Mouse (Mus musculus) liver, postnatal 0 days (tissue): ENCODE measurements at regions not wholly inside any gene's neighbourhood (a gene's known extent, or its start where the extent isn't known, plus 50 kb on each side); places are given as distances from the start of the nearest gene placed in this dataset.

Experiments used
- ATAC-seq: fragments of 200-750 bp; cut with Nextera tagmentation; 2 replicates; pipeline ENCODE4 v1.8.0; 2017; ENCODE audit warnings: mild to moderate bottlenecking, moderate library complexity
- DNase-seq: peaks from one replicate; pipeline ENCODE4 v3.0.0-alpha.2; 2016
- H3K27ac ChIP-seq: fragments of 300-500 bp; sonication (generic); 2 replicates; pipeline ENCODE4 v1.5.1; 2014; ENCODE audit warnings: antibody characterized with exemption, moderate library complexity, mild to moderate bottlenecking, low read depth
- H3K27me3 ChIP-seq: fragments of 300-500 bp; sonication (generic); 2 replicates; pipeline ENCODE4 v1.6.1; 2014; ENCODE audit warnings: low read length, control low read depth, mixed read lengths; ENCODE audit not compliant: insufficient read depth
- H3K36me3 ChIP-seq: fragments of 300-500 bp; sonication (generic); replicated peaks from 2 replicates; pipeline ENCODE4 v1.6.1; 2014; ENCODE audit warnings: mild to moderate bottlenecking, control low read depth, low read length, moderate library complexity, mixed read lengths; ENCODE audit not compliant: insufficient read depth
- H3K4me1 ChIP-seq: fragments of 300-500 bp; sonication (generic); 2 replicates; pipeline ENCODE4 v1.6.1; 2014; ENCODE audit warnings: antibody characterized with exemption, mild to moderate bottlenecking, control low read depth; ENCODE audit not compliant: insufficient read depth
- H3K4me2 ChIP-seq: fragments of 300-500 bp; sonication (generic); 2 replicates; pipeline ENCODE4 v1.6.1; 2014; ENCODE audit warnings: low read depth, mild to moderate bottlenecking, low read length, moderate library complexity, mixed read lengths
- H3K4me3 ChIP-seq: fragments of 300-500 bp; sonication (generic); 2 replicates; pipeline ENCODE4 v1.5.1; 2014; ENCODE audit warnings: low read depth, low read length
- H3K9ac ChIP-seq: fragments of 300-500 bp; sonication (generic); replicated peaks from 2 replicates; pipeline ENCODE4 v1.6.1; 2014; ENCODE audit warnings: mild to moderate bottlenecking, moderate library complexity
- H3K9me3 ChIP-seq: fragments of 300-500 bp; sonication (generic); 2 replicates; pipeline ENCODE4 v1.6.1; 2016; ENCODE audit warnings: mild to moderate bottlenecking, control low read depth, low read length, mixed read lengths
- CTCF ChIP-seq: sonication (generic); IDR thresholded peaks from 2 replicates; pipeline ENCODE4 v1.5.1; 2016; ENCODE audit warnings: antibody characterized with exemption, low read depth
- EP300 ChIP-seq: IDR thresholded peaks from 2 replicates; pipeline ENCODE4 v1.6.1; 2016; ENCODE audit warnings: antibody characterized with exemption, low read depth, mild to moderate bottlenecking
- WGBS: fragments of 180-500 bp; shearing (Covaris S2); extraction: QIAGEN DNeasy Blood & Tissue Kit; methylation state at CpG from one replicate; pipeline ENCODE4 v1.1.7; 2014; ENCODE audit not compliant: insufficient replicate concordance; 5-methylcytosine and 5-hydroxymethylcytosine counted together

DNA sequence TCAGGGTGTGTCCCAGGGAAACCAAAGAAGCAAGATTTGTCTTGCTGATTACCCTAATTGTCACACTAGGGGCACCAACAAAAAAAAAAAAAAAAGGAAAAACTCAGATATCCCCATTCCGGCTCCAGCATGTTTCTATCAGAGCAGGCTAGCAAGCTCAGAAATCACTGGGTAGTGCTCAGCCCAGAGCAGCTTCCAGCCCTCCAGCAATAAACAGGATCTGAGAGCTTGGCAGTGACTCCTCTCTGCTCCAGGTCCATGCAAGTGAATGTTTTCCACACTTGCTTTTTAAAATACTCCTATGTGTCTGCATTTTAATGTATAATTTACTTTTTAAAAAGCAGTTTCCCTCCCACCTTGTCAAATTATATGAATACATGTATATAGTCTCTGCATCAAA, 290.8 kb downstream of the Car8 start:
- Histone ChIP-seq H3K4me1 (no peaks in the 10 kb centered on the region), H3K9ac (no peak overlapping the region), H3K4me2 (no peak overlapping the region), H3K4me3 (no peak overlapping the region), H3K27ac (no peak overlapping the region), H3K27me3 (no peaks in the 10 kb centered on the region), H3K9me3 (no peaks in the 10 kb centered on the region), H3K36me3 (no peaks in the 10 kb centered on the region)
- DNase-seq, result no peak
- TF ChIP-seq CTCF (no peak), EP300 (no peak)
- 80% methylated on average over 1 of the region's 1 CpGs for WGBS
- ATAC-seq, result no peak

- Histone ChIP-seq H3K9me3 (no peaks in the 10 kb centered on the region), H3K9ac (no peak overlapping the region), H3K4me3 (no peak overlapping the region), H3K4me2 (no peak overlapping the region), H3K27me3 (no peaks in the 10 kb centered on the region), H3K27ac (no peak overlapping the region), H3K4me1 (no peaks in the 10 kb centered on the region), H3K36me3 (no peaks in the 10 kb centered on the region)
- DNase-seq, result no peak
- WGBS, result 56% methylated on average over 2 of the region's 2 CpGs
- no peak for ATAC-seq
- TF ChIP-seq EP300 (no peak), CTCF (no peak)
Measured at GRCm38 (mm10) chr4:7921503-7921902, 317.3 kb downstream of the Car8 start.

DNA sequence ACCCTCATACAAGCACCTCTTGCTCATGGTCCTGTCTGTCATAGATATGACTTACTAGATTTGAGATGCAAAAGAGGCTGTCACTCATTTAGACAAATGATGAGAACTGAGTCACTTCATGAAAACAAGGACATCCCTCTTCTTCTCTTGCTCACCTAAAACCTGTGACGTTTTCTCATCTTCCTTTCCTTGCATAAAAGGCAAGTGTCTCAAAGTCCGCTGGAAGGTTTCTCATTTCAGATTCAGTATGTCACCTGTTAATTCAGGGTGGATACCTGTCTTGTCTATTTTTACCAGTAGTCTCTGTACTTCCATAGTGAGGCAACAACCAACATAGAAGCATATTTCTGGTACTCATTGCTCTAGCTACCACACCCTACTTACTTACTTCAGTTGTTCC, 325.6 kb downstream of the Car8 start:
- Histone ChIP-seq H3K27me3 (no peaks in the 10 kb centered on the region), H3K4me3 (no peak overlapping the region), H3K4me2 (no peak overlapping the region), H3K36me3 (no peaks in the 10 kb centered on the region), H3K27ac (no peak overlapping the region), H3K9me3 (no peaks in the 10 kb centered on the region), H3K9ac (no peak overlapping the region), H3K4me1 (no peaks in the 10 kb centered on the region)
- ATAC-seq (no peak), DNase-seq (no peak)
- TF ChIP-seq EP300 (no peak), CTCF (no peak)
- 74% methylated on average over 2 of the region's 2 CpGs for WGBS

DNA sequence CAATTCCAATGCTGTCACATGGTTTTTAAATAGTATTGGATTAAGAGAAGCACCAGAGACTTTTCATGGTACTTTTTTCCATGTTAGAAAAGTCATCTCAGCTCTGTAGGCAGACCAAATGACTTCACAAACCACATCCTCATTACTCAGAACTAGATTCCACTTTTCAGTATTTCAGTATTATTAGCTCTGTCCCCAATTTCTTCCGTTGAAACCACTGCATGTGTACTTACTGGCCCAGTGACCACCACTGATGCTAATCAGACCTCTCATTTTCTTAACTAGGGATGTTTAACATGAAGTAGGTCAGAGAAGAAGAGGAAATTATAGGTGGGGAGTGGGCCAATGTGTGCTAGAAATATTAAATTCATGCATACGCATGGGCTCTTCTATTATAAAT, 326.2 kb downstream of the Car8 start:
- TF ChIP-seq CTCF (no peak), EP300 (no peak)
- H3K9ac ChIP-seq, result no peak overlapping the region
- H3K4me3 ChIP-seq, result no peak overlapping the region
- 61% methylated on average over 2 of the region's 2 CpGs for WGBS
- ATAC-seq (no peak), DNase-seq (no peak)
- no peaks in the 10 kb centered on the region for H3K27me3 ChIP-seq
- H3K4me1 ChIP-seq, result no peaks in the 10 kb centered on the region
- no peaks in the 10 kb centered on the region for H3K9me3 ChIP-seq
- H3K27ac ChIP-seq, result no peak overlapping the region
- H3K4me2 ChIP-seq, result no peak overlapping the region
- no peaks in the 10 kb centered on the region for H3K36me3 ChIP-seq

DNA sequence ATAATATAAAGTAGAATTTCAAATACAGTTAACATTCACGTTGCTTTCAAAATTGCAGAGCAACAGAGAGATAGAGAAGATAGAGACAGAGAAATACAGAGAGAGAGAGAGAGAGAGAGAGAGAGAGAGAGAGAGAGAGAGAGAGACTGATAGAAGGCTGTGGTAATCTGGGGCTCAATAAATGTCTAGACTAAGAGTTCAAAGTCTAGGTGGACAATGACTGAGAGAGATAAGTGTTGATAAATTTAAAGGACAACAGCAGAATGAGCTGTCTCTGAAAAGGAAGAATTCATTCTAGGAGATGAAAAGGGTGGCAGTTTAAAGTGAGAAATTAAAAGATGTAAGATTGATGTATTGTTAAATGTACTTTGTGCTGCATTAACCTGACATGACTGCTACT, 335.7 kb downstream of the Car8 start:
- no peak for DNase-seq
- ATAC-seq, result no peak
- no peaks in the 10 kb centered on the region for H3K27me3 ChIP-seq
- H3K9ac ChIP-seq, result no peak overlapping the region
- no peak overlapping the region for H3K4me2 ChIP-seq
- H3K36me3 ChIP-seq, result no peaks in the 10 kb centered on the region
- 56% methylated on average over 1 of the region's 1 CpGs for WGBS
- TF ChIP-seq CTCF (no peak), EP300 (no peak)
- H3K4me1 ChIP-seq, result no peaks in the 10 kb centered on the region
- no peaks in the 10 kb centered on the region for H3K9me3 ChIP-seq
- no peak overlapping the region for H3K27ac ChIP-seq
- no peak overlapping the region for H3K4me3 ChIP-seq

- H3K9me3 ChIP-seq, result no peaks in the 10 kb centered on the region
- H3K4me1 ChIP-seq, result no peaks in the 10 kb centered on the region
- TF ChIP-seq EP300 (no peak), CTCF (no peak)
- no peak overlapping the region for H3K27ac ChIP-seq
- H3K36me3 ChIP-seq, result no peaks in the 10 kb centered on the region
- H3K9ac ChIP-seq, result no peak overlapping the region
- H3K4me2 ChIP-seq, result no peak overlapping the region
- DNase-seq, result no peak
- no peak overlapping the region for H3K4me3 ChIP-seq
- no peaks in the 10 kb centered on the region for H3K27me3 ChIP-seq
- ATAC-seq, result no peak
- WGBS, result 61% methylated on average over 4 of the region's 4 CpGs
Measured at GRCm38 (mm10) chr4:7894914-7895313, 343.9 kb downstream of the Car8 start.

- Histone ChIP-seq H3K4me3 (no peak overlapping the region), H3K27me3 (no peaks in the 10 kb centered on the region), H3K36me3 (no peaks in the 10 kb centered on the region), H3K9me3 (no peaks in the 10 kb centered on the region), H3K9ac (no peak overlapping the region), H3K4me2 (no peak overlapping the region), H3K4me1 (no peaks in the 10 kb centered on the region), H3K27ac (no peak overlapping the region)
- 53% methylated on average over 2 of the region's 2 CpGs for WGBS
- no peak for ATAC-seq
- no peak for DNase-seq
- peak; percentile 22 for TF ChIP-seq CTCF
- TF ChIP-seq EP300, result no peak
Measured at GRCm38 (mm10) chr4:7891128-7891527, 347.7 kb downstream of the Car8 start.
